Mouse (Mus musculus): Measurements from ENCODE around the gene Atp6v0e2.

- TF ChIP-seq CTCF (IDR thresholded peaks at IDR 0.05; ENCODE audit: insufficient read depth, low read length) (no peak), POLR2A (IDR thresholded peaks at IDR 0.05; ENCODE audit: borderline replicate concordance, extremely low read depth, low read depth, low read length) (no peak)
Observed at GRCm38 (mm10) chr6:48511861-48512260, 25.6 kb upstream of the Atp6v0e2 start.
